Mouse (Mus musculus): ENCODE results near the gene Hs3st5.

Gene Hs3st5

GRCm38 (mm10) chr10:36803705-36804104 is 297.1 kb downstream of the Hs3st5 start:
- DNase-seq (ENCODE audit: low spot score), result no peak

GRCm38 (mm10) chr10:36805265-36805664 is 298.7 kb downstream of the Hs3st5 start:
- no peak for DNase-seq (ENCODE audit: low spot score)

GRCm38 (mm10) chr10:36805788-36806187 is 299.2 kb downstream of the Hs3st5 start:
- no peak for DNase-seq (ENCODE audit: low spot score)

GRCm38 (mm10) chr10:36807007-36807406 is 300.4 kb downstream of the Hs3st5 start:
- no peak for DNase-seq (ENCODE audit: low spot score)

GRCm38 (mm10) chr10:36818867-36819266 is 312.3 kb downstream of the Hs3st5 start:
- DNase-seq (ENCODE audit: low spot score), result no peak

- no peak for DNase-seq (ENCODE audit: low spot score)
Observed at GRCm38 (mm10) chr10:36829079-36829478, 322.5 kb downstream of the Hs3st5 start.

GRCm38 (mm10) chr10:36832204-36832603 is 325.6 kb downstream of the Hs3st5 start:
- DNase-seq (ENCODE audit: low spot score), result no peak

- no peak for DNase-seq (ENCODE audit: low spot score)
Observed at GRCm38 (mm10) chr10:36834224-36834623, 327.6 kb downstream of the Hs3st5 start.

GRCm38 (mm10) chr10:36835836-36836516 is 329.4 kb downstream of the Hs3st5 start:
- DNase-seq (ENCODE audit: low spot score), result no peak

GRCm38 (mm10) chr10:36850231-36850630 is 343.6 kb downstream of the Hs3st5 start:
- no peak for DNase-seq (ENCODE audit: low spot score)

- DNase-seq (ENCODE audit: low spot score), result no peak
Observed at GRCm38 (mm10) chr10:36862127-36862895, 355.7 kb downstream of the Hs3st5 start.
